Mouse (Mus musculus) cerebellum, adult 2 months (tissue): ENCODE data around the gene Kctd7. TPM values are rescaled to one million over a fixed set of nuclear protein-coding genes. Genes with fewer than 3 reads are reported as not detected.

Experiments
- DNase-seq, 2 experiments: peaks; one replicate each; pipeline ENCODE4 v3.0.0; 2021
- H3K27ac ChIP-seq: fragments of 200-500 bp; 2 replicates; pipeline ENCODE4 v1.5.1; 2012; ENCODE audit warnings: low read length, control low read depth, inconsistent platforms; ENCODE audit not compliant: insufficient read depth
- H3K27me3 ChIP-seq: fragments of 200-500 bp; 2 replicates; pipeline ENCODE4 v1.6.1; 2012; ENCODE audit warnings: inconsistent platforms, mild to moderate bottlenecking, low read length, moderate library complexity; ENCODE audit not compliant: control insufficient read depth, insufficient read depth
- H3K4me1 ChIP-seq: fragments of 200-500 bp; 2 replicates; pipeline ENCODE4 v1.6.1; 2011; ENCODE audit warnings: low read length; ENCODE audit not compliant: control insufficient read depth, insufficient read depth
- H3K4me3 ChIP-seq: fragments of 200-500 bp; replicated peaks from 2 replicates; pipeline ENCODE3; 2011; ENCODE audit warnings: mild to moderate bottlenecking, low read depth, low read length, control low read depth; ENCODE audit not compliant: insufficient read depth
- CTCF ChIP-seq: fragments of 200-500 bp; IDR thresholded peaks from 2 replicates; pipeline ENCODE4 v1.5.1; 2011; ENCODE audit warnings: low read depth, mild to moderate bottlenecking, control low read depth, low read length, moderate library complexity, borderline replicate concordance; ENCODE audit not compliant: insufficient read depth
- POLR2A ChIP-seq: fragments of 200-500 bp; IDR thresholded peaks from 2 replicates; pipeline ENCODE4 v1.6.1; 2011; ENCODE audit warnings: low read length, control low read depth, borderline replicate concordance; ENCODE audit not compliant: insufficient read depth
- WGBS: fragments of 180-500 bp; shearing (Covaris S2); methylation state at CpG from one replicate; pipeline ENCODE4 v1.1.7; 2018; 5-methylcytosine and 5-hydroxymethylcytosine counted together
- polyA plus RNA-seq: library from polyadenylated mRNA; depleted of rRNA; stranded (reverse); fragments of >200 nt; gene quantifications from 2 replicates; pipeline ENCODE4 v1.2.3, GENCODE M21; 2012; rRNA removed

The Kctd7 gene
- polyA plus RNA-seq, 1 experiment: 13.9 TPM

GRCm38 (mm10) chr5:130197454-130197853 lies 52.8 kb downstream of the Kctd7 start:
- no peak overlapping the region for H3K4me3 ChIP-seq
- TF ChIP-seq CTCF (no peak), POLR2A (no peak)
- no peak for DNase-seq
- no peaks in the 10 kb centered on the region for H3K4me1 ChIP-seq
- H3K27me3 ChIP-seq: no peaks in the 10 kb centered on the region
- 85% methylated on average over 3 of the region's 3 CpGs for WGBS
- no peak overlapping the region for H3K27ac ChIP-seq

GRCm38 (mm10) chr5:130197981-130198380 lies 53.3 kb downstream of the Kctd7 start:
- no peaks in the 10 kb centered on the region for H3K4me1 ChIP-seq
- WGBS: 94% methylated on average over 7 of the region's 7 CpGs
- no peaks in the 10 kb centered on the region for H3K27me3 ChIP-seq
- H3K4me3 ChIP-seq: no peak overlapping the region
- no peak for TF ChIP-seq POLR2A
- TF ChIP-seq CTCF: no peak
- no peak for DNase-seq
- no peak overlapping the region for H3K27ac ChIP-seq

GRCm38 (mm10) chr5:130200233-130201029 lies 55.8 kb downstream of the Kctd7 start:
- DNase-seq: no peak
- Histone ChIP-seq H3K27ac (no peak overlapping the region), H3K27me3 (no peaks in the 10 kb centered on the region), H3K4me1 (peaks cover 4% of the 10 kb centered on the region), H3K4me3 (no peak overlapping the region)
- WGBS: 82% methylated on average over 10 of the region's 10 CpGs
- TF ChIP-seq CTCF: no peak
- TF ChIP-seq POLR2A: no peak

- WGBS: 74% methylated on average over 4 of the region's 4 CpGs
- H3K4me1 ChIP-seq: peaks cover 4% of the 10 kb centered on the region
- no peak overlapping the region for H3K27ac ChIP-seq
- no peak for DNase-seq
- H3K4me3 ChIP-seq: no peak overlapping the region
- H3K27me3 ChIP-seq: no peaks in the 10 kb centered on the region
- TF ChIP-seq CTCF: no peak
- no peak for TF ChIP-seq POLR2A
These were observed 59.3 kb downstream of the Kctd7 start for GRCm38 (mm10) chr5:130203948-130204347.

GRCm38 (mm10) chr5:130204560-130204959 lies 59.9 kb downstream of the Kctd7 start:
- Histone ChIP-seq H3K27ac (no peak overlapping the region), H3K4me1 (peaks cover 4% of the 10 kb centered on the region), H3K4me3 (no peak overlapping the region), H3K27me3 (no peaks in the 10 kb centered on the region)
- TF ChIP-seq POLR2A (no peak), CTCF (no peak)
- no peak for DNase-seq
- WGBS: 76% methylated on average over 6 of the region's 6 CpGs

Other genes with a start within 250 kb of the Kctd7 start
- gene Zbed5, start 249.1 kb upstream of the Kctd7 start, polyA plus RNA-seq: 3.3 and 3.9 TPM in 2 replicates
- 30.5 and 34.8 TPM in 2 replicates for gene Phkg1, start 246.3 kb upstream of the Kctd7 start, polyA plus RNA-seq
- gene Nupr1l, start 236.3 kb upstream of the Kctd7 start, polyA plus RNA-seq: 3.4 and 3.9 TPM in 2 replicates
- gene Vkorc1l1, start 202.9 kb upstream of the Kctd7 start, polyA plus RNA-seq: 29.4 and 32.4 TPM in 2 replicates
- 18.9 and 19.3 TPM in 2 replicates for gene Gusb, start 141.8 kb upstream of the Kctd7 start, polyA plus RNA-seq
- gene Asl, start 115.6 kb upstream of the Kctd7 start, polyA plus RNA-seq: 27.0 and 28.7 TPM in 2 replicates
- gene Crcp, start 115.6 kb upstream of the Kctd7 start, polyA plus RNA-seq: 34.9 and 38.9 TPM in 2 replicates
- gene Tpst1, start 71.5 kb upstream of the Kctd7 start, polyA plus RNA-seq: 36.3 and 41.6 TPM in 2 replicates
- 43.8 and 45.0 TPM in 2 replicates for gene Rabgef1, start 26.9 kb downstream of the Kctd7 start, polyA plus RNA-seq
- 35.5 and 38.1 TPM in 2 replicates for gene Tmem248, start 72.2 kb downstream of the Kctd7 start, polyA plus RNA-seq
- 92.5 and 95.5 TPM in 2 replicates for gene Sbds, start 110.7 kb downstream of the Kctd7 start, polyA plus RNA-seq
- gene Tyw1, start 110.8 kb downstream of the Kctd7 start, polyA plus RNA-seq: 17.8 and 17.9 TPM in 2 replicates
- gene Caln1, start 224.6 kb downstream of the Kctd7 start, polyA plus RNA-seq: 123 and 141 TPM in 2 replicates
- 1.4 and 1.8 TPM in 2 replicates for gene A330070K13Rik, start 239.8 kb downstream of the Kctd7 start, polyA plus RNA-seq